Mouse (Mus musculus) monocyte, adult 59 days (primary cell): ENCODE measurements around the gene Slc25a30. TPM values are rescaled to one million over a fixed set of nuclear protein-coding genes. Genes with fewer than 3 reads are reported as not detected.

Source experiments
- total RNA-seq, 2 experiments: library from RNA; stranded (reverse); gene quantifications; one replicate each; pipeline ENCODE4 v1.2.4; 2023

Gene Slc25a30
- total RNA-seq, result 10 to 100 TPM; 29.6 to 39.7 TPM

DNA sequence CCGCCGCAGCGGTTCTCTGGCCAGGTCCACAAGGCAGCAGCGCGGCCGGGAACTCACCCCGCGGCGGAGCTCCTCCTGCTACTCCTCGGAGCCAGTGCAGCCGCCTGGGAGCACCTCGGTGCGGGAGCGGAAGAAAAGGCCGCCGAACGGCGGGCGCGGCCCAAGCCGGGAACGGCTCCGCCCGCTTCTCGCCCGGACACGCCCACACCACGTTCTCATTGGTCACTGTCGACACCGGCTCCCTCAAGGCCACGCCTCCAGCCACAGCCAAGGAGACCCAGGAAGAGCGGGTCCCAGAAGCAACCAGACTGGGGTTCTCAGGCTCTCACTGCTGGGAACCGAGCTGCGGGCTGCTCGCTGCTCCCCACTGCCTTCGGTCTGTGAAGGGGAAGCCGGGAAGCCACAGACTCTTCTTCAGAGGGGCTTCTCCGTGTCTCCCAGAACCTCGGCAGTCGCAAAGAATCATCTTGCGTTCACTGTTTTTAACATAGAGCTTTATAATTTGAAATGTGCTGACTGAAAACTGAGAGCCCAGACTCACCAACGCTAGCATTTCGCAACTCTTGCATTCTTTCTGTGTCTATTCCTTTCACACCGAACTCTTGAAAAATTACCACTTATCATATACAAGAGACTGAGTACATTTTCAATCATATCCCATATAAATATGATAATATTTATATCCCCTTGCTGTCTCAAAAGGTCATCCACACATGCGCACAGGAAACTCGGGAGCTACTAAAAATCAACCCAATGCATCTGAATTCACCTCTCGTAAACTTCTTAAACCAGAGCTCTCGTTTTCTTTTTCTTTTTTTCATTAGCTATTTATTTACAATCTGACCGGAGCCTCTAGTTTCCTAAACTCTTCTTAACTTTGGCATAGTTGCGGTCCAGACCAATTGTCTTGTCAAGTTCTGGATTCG, at the start of gene Slc25a30:
Gene Slc25a30 (minus strand): TSS at position 170 of the 926 bp plus-strand sequence.

GRCm38 (mm10) chr14:75753991-75754817, 32.6 kb downstream of the Slc25a30 start, which contains the start of gene Cog3:
TSS of gene Cog3 (minus strand) at chr14:75754517.

Other genes with a start within 250 kb of the Slc25a30 start
- not detected for gene Spert, start 193.9 kb downstream of the Slc25a30 start, total RNA-seq
- gene Erich6b, start 144.8 kb downstream of the Slc25a30 start, total RNA-seq, result not detected
- gene Cog3, start 32.5 kb downstream of the Slc25a30 start, total RNA-seq, result 10 to 100 TPM; 28.0 to 28.1 TPM
- 1,000 to 10,000 TPM; 4,664 to 4,817 TPM for gene Tpt1, start 58.1 kb upstream of the Slc25a30 start, total RNA-seq
- not detected for gene Kctd4, start 168.0 kb upstream of the Slc25a30 start, total RNA-seq
- gene Gtf2f2, start 223.8 kb upstream of the Slc25a30 start, total RNA-seq, result 10 to 100 TPM; 19.8 to 22.4 TPM